Mouse (Mus musculus) lung, adult 2 months (tissue): ENCODE results near the gene Ppil3.

Experiments used
- CTCF ChIP-seq: fragments of 200-500 bp; IDR thresholded peaks from 2 replicates; pipeline ENCODE4 v1.5.1; 2011; ENCODE audit warnings: mild to moderate bottlenecking, low read length, control low read depth; ENCODE audit not compliant: insufficient read depth
- POLR2A ChIP-seq: fragments of 200-500 bp; IDR thresholded peaks from 2 replicates; pipeline ENCODE4 v1.6.1; 2011; ENCODE audit warnings: low read depth, mild to moderate bottlenecking, control low read depth, low read length, borderline replicate concordance; ENCODE audit errors: extremely low read depth

- TF ChIP-seq CTCF = no peak
- no peak for TF ChIP-seq POLR2A
These were observed 34.5 kb downstream of the Ppil3 start for GRCm38 (mm10) chr1:58410776-58411175.
